Mouse (Mus musculus): ENCODE results near the gene Rptor.

Gene Rptor

DNA sequence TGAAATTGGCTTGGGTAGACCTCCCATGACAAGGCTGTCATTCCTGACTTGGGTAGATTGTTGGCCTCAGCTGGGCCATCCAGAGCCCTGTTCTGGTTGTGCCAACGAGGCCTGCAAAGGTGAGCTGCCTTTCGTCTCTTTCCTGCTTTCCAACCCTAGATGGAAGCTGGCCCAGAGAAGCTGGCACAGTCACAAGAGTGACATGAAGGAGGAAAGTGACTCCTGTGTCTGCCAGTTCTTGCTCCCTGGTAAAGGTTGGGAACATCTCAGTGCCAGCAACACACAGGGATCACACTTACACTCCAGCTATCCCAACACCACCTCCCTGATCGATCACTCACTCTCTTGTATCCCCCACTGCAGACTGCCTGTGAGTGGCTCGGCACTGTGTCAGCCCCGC is 303.1 kb downstream of the Rptor start:
- no peak for DNase-seq (ENCODE audit: low read depth, low spot score)

DNA sequence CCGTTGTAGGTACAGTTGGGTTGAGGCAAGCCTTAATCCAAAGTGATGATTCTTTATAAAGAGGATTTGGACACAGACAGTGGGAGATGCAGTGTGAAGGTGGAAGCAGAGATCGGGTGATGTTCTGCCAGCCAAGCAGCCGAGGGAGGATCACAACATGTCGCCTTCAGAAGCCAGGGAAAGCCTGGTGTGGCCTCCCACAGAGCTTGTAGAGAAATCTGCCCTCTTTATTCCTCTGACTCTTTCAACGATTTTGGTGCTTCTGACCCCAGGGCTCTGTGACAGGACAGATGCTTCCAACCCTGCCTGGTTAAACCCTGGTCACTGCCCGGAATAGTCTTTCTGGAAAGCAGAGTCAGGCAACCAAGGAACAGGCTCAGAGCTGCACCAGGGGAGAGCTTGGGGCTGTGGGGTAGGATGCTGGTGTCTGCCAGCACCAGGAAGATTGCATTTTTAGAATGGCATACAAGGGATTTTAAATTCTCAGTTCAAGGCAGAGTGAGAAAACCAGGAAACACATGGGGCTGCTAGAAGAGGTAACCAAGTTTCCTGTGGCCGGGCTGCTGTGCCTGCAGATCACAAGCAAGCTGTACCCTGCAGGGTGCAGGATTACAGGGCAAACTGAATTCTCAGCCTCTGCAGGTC is 304.4 kb downstream of the Rptor start:
- no peak for DNase-seq (ENCODE audit: low read depth, low spot score)

DNA sequence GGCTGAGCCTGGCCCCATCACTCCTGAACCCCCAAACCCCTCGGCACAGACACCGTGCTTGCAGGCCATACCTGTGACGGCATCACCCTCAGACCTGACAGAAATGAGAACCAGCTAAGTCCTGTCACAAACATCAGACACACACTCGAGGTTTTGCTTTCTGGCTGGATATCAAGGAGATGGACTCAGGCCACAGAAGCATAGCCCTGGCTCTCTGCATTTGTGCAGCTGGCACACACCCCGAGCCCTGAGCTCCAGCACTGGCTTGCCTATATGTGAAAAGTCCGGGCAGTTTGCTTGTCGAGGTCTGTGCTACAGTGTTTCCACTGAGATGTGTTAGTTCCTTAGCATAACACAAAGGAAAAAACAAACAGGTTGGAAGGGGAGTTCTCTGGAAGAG is 305.0 kb downstream of the Rptor start:
- no peak for DNase-seq (ENCODE audit: low read depth, low spot score)

DNA sequence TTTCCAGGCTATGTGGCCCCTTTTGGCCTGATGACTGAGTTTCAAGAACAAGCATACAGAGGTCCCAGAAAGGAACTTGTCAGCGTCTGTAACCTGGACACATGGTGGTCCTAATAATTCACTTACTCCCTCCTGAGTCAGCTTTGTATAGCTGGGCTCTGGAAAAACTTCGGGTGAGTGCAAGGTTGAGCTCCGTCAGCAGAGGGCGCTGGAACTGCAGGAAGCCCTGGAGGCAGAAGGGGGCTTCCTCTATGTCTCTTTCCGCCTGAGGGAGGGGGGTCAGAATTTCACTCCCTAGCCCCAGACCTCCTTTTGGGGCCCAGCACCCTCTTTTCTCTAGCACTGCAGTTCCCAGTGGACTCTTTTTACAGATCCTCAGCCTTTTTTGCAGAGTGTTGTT is 306.7 kb downstream of the Rptor start:
- DNase-seq (ENCODE audit: low read depth, low spot score), result peak; percentile 61

DNA sequence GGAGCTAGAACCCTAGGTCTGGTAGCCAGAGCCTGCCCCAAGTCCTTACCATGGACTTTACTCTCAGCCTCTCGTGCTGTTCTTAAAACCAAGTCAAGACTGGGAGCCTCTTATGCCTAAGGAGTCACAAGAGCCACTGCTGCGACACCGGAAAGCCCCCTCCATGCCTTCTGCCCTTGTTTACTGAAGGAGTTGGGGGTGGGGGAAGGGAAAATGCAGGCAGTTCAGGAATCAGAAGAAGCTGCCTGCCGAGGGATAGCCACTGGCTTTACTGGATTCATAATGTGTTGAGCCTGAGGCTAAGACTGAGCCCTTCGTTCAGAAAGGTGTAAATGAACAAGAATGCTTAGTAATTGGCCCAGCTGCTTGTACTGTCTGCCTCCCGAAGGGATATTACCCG is 310.1 kb downstream of the Rptor start:
- no peak for DNase-seq (ENCODE audit: low read depth, low spot score)

DNA sequence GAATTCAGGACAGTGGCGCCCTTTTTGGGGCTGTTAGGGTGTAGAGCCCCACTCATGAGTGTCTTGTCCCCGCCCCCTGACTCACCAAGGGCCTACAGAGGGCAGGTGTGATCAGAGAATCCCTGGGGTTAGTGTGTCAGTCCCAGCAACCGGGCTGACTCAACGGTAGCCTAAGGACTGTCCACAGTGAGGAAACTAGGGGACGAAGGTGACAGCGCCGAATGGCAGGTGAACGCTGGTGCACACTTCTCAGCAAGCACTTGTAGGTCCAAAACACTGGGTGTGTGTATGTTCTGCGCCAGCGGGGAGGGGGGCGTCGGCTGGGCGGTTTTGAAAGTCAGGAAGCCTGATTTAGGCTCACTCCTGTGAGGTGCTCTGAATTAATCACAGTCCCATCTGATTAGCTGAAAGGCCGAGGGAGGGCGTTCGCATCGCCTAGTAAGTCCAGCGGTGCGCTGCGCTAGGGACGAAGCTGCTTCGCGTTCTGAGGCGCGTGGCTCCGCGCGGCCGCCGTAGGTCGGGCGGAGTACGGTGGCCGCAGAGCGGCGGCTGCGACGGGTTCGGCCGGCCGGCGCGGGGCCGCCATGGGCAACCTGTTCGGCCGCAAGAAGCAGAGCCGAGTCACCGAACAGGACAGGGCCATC is 310.7 kb downstream of the Rptor start, which contains the start of gene Chmp6:
Gene Chmp6 (plus strand): TSS at position 151 of the 644 bp plus-strand sequence.
- peak; percentile 78 for DNase-seq (ENCODE audit: low read depth, low spot score)

DNA sequence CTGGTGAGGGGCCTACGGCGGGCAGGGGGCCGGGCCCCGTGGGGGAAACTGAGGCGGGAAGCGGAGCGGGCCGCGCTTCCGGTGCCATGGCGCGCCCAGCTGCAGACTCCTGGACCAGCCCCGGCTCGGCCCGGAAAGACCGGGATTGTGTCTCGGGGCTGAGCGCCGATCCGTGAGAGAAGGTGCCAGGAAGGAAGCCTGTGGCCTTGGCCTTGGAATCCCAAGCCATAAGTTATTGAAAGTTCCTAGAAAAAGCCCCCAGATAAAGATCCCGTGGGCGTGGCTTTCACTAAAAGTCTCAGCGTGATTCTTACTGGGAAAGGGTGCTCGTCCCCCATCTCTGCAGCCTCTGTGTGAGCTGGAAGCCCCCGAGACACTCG is 311.2 kb downstream of the Rptor start:
- no peak for DNase-seq (ENCODE audit: low read depth, low spot score)

DNA sequence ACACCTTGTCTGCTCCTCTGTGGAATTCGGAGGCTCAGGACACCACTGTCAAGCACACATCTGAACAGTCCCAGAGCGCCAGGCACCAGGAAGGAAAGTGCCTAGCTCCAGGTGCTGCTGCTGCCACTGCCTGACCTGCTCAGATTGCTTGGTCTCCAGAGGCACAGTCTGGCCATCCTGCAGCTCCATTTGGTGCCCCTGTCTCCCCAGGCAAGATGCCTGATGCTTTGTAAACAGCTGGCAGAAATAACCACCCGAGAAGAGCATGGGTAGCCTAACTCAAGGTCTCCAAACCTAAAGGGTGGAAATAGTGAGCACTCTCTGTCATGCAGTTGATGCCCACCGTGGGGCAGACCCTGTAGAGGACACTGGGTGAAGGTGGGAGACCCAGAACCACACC is 311.7 kb downstream of the Rptor start:
- DNase-seq (ENCODE audit: low read depth, low spot score), result no peak

DNA sequence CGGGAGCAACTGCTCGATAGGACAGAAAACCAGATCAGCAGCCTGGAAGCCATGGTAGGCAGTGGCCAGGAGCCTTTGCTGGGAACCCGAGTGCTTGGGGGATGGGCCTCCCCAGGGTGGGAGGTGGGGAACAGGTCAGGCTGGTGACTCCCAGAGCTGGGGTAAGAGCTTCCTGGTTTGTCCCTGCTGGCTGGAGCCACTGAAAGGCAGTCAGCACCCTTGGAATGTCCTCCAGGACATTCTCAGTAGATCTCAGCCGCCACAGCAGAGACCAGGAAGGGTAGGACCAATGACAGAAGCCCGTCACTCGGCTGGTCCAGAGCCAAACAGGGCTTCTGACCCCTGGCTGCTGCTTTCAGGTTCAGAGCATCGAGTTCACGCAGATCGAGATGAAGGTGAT is 313.0 kb downstream of the Rptor start:
- DNase-seq (ENCODE audit: low read depth, low spot score), result no peak

DNA sequence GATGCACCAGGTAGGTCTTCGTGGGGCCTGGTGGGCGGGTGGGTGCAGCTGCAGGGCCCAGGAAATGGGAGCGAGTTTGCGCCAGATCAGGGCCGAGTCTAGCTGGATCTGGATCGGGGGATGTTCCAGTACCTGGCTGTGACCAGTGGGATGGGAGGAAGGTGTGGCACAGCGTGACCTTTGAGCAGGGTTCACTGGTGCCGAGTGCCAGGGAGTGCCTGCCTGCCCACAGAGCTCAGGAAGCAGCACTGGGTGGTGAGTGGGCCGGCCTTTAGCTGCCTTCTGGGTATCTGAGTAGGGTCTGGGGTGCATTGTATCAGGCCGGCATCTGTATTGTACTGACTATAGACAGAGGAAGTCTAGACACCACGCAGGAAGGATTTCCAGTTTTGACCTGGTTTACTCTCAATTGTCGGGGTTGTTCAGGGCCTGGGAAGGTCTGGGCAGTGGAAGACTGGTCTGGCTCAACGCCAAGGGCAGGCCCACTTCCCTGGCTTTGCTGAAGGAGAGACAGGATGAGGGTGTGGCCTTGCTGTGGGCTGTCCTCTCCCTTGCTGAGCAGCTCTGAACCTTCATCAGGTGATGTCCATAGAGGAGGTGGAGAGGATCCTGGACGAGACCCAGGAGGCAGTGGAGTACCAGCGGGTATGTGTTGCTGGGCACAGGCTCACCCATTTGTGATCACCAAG is 313.5 kb downstream of the Rptor start:
- no peak for DNase-seq (ENCODE audit: low read depth, low spot score)

DNA sequence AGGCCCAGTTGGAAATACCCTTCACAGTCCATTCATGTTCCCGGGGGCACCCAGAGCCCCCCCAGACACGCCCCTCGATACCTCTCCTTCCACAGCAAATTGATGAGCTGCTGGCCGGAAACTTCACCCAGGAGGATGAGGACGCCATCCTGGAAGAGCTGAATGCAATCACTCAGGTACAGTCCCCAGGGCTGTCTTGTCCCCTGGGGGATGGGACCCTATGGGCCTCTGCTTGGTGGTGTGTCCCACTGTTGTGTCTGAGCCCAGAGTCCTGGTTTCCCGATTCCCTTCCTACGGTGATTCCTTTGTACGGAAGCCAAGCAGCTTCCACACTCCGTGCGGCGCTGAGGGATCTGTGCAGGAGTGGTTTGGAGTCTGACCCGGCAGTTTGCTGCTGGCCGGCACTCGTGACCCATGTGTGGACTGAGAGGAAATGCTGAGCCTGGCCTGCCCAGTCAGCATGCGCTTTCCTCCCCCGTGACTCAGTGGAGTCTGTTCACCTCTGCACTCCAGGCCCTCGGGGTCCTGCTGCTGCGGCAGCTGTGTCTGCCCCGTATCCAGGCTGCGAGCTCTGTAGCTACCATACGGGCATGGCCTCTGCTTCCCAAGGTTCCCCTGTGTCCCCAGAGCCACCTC is 314.2 kb downstream of the Rptor start:
- no peak for DNase-seq (ENCODE audit: low read depth, low spot score)

DNA sequence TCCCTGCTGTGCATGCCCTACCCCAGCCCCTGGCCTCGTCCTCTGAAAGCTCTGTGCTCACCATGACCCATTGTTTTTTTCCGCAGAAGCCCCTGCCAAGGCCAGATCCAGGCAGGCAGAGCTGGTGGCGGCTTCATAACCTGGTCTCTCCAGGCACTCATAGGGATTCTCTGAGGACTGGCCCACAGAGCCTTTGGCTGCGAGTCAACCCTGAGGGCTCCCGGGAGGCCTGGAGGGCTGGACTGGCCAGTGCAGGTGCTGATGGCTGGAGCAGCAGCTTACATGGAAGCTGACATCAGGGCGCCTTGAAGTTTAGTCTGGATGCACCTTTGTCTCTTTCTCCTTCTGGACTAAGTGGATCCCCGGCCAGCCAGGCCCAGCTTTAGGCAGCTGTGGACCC is 315.8 kb downstream of the Rptor start:
- no peak for DNase-seq (ENCODE audit: low read depth, low spot score)

DNA sequence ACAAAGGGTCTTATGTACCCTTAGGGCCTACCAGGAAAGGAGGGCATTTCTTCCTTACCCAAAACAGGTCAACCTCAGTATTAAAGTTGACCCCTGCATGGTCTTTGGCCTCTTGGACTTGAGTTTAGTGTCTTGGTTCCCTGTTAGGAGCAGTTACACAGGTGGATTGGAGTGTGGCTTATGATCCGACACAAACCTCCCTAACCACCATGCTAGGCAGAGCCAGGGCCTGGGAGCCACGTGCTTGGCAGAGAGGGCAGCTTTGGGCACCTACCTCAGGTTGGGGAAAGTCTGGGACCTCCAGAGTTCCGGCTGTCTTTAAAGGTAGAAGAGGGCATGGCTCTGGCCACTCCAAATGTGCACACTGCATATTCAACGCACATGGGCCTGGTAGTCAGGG is 316.7 kb downstream of the Rptor start:
- no peak for DNase-seq (ENCODE audit: low read depth, low spot score)

DNA sequence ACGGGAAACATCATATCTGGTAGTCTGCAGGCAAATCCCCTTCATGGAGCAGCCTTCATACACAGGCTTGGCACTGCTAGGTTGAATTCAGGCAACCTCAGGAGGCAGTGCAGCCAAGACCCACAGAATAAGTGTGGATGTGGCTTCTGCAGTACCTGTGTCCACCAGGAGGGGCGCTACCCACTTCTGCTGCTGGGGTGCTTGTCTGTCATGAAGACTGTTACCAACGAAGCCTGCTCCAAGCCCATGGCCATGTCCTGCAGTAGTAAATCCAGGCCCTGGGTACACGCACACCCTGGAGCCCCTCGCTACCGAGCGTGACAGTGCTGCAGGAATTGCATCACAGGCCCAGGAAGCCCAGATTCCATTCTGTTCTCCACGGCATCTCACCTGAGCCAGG is 317.2 kb downstream of the Rptor start:
- peak; percentile 49 for DNase-seq (ENCODE audit: low read depth, low spot score)

DNA sequence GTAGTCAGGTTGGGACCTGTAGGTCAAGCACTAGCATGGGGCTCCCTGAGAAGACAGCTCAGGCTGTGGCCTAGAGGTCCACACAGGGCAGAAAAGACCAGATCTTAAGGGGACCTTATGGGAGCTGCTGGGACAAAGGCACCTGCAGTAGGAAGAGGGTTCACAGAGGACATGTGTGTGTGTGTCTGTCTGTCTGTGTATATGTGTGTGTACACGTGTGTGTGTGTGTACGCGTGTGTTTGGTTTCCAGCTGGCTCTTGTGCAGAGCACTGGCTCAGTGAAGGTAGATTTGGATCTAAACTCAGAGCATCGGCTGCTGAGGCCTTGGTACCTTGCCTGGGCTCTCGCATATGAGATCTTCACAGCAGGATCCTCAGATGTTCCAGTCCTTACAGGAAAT is 318.0 kb downstream of the Rptor start:
- DNase-seq (ENCODE audit: low read depth, low spot score), result no peak

DNA sequence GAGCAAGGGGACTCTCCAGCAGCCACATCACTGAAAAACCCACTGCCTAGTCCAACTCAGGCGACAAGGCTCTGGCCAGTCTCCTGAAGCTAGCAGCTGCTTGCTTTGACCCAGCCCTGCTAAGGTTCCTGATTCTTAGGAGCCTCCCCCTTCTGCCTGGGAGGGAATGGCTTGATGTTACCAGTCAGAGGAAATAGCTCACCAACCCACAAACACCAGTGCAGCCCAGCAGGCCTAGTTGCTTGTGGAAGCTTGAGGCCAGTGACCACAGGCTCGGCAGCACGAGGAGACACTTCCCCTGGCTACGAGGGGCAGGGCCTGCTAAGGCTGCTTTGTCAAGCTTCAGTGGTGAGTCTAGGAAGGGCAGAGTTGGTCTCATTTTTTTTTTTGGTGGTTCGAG is 322.5 kb downstream of the Rptor start:
- DNase-seq (ENCODE audit: low read depth, low spot score), result no peak

DNA sequence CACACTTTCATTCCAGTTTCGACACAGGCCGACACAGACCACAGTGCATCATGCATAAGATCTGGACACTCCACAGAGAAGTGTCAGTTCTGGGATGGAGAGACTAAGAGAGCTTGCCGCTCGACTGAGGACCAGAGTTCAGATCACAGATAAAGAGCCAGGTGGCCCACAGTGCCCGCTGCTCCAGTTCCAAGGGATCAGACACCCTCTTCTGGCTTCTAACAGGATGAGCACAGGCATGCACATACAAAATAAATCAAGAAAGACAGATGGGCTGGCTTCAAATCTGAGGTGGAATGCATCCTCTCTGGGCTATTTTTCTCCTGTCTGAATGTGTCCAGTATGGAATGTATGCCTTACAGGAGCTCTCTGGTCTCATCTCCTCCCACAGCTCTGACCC is 324.1 kb downstream of the Rptor start:
- DNase-seq (ENCODE audit: low read depth, low spot score), result no peak

DNA sequence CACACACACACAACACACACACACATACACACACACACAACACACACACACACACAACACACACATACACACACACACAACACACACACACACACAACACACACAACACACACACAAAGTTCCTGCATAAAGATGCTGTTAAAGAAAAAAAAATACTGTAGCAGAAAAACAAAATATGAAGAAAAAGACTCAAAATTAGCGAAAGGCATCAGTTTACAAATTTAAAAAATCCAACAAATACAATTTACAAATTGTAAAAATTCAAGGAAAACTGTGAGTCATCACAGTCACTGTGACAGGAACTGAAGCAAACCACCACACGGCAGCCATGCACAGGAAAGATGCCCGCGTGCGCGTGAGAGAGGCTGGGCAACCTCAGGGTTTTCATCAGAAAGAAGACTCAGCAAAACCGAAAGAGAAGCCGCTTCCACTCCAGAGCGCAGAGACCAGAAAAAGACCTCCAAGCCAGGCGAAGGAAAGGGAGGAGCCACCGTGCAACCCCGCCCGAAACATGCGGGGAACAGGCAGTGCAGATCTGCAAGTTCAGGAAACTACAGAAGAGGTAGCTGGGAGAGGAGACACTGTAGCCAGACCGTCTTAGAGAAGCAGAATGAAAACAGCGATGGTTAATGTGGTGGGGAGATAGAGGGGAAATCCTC is 325.4 kb downstream of the Rptor start:
- DNase-seq (ENCODE audit: low read depth, low spot score), result no peak

DNA sequence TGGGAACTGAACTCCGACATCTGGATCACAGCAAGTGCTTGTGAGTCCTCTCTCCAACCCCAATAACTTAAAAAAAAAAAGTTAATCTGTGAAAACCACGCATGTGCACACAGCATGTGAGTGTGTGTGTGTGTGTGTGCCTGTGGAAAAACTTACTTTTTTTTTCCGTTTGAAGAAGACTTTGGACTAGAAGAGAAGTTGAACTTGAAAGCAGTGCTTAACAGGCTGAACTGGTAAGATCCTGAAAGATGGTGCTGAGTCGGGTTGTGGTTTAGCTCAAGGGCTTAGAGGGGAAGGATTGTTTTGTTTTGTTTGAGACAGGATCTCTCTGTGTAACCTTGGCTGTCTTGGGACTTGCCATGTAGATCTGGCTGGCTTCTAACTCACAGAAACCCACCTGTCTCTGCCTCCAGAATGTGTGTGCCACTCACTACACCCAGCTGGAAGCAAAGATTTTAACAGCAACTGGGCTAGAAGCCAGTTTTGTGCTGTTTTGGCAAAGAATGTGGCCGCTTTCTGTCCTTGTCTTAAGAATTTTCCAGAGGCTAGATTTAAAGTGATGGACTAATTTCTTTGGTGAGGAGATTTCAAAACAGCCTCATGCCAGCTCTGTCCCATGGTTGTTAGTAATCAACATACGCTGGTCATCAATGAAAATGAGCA is 327.0 kb downstream of the Rptor start:
- no peak for DNase-seq (ENCODE audit: low read depth, low spot score)

DNA sequence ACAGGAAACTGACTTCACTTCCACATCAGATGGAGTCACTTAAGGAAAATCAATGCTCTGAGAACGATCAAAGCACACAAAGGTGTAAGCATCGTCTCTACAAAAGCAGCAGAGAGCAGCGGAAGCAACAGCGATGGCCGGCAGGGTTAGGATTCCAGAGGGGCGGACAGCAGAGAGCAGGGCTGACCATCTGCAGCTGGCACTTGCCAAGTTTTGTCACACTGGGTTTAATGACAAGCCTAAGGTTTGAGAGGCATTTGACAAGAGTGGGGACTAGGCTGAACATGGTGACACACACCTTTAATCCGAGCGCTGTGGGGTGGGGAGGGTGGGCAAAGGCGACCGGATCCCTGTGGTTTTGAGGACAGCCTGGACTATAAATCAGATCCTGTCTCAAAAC is 329.1 kb downstream of the Rptor start:
- no peak for DNase-seq (ENCODE audit: low read depth, low spot score)

DNA sequence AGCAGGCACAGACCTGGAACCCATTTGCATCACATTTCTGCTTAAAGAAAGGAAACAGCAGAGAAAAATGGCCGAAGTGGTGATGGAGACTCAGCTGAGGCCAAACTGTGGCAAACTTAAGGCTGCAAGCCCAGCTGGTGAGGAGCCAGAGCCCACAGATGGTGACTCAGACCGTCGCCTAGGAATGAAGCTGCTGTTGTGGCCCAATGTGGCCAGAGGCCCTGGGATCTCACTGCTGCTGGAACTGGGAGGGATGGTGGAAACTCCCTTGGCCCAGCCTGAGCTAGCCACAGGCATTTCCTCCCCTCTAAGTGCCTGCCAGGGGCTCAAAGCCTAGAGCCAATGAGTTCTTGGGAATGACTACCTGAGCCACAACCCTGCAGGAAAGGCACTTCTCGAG is 330.4 kb downstream of the Rptor start:
- no peak for DNase-seq (ENCODE audit: low read depth, low spot score)
